Mouse (Mus musculus): ENCODE measurements around the gene Slc2a6. TPM values are rescaled to one million over a fixed set of nuclear protein-coding genes. Genes with fewer than 3 reads are reported as not detected.

Gene Slc2a6
- polyA plus RNA-seq (2012; rRNA removed): 0.12 and 0.17 TPM in 2 replicates
- 0.20 TPM in 1 of 2 replicates, not detected in the other for polyA plus RNA-seq (2014; fragmentation: Nextera tagmentation; extraction: Ambion mirVana)

DNA sequence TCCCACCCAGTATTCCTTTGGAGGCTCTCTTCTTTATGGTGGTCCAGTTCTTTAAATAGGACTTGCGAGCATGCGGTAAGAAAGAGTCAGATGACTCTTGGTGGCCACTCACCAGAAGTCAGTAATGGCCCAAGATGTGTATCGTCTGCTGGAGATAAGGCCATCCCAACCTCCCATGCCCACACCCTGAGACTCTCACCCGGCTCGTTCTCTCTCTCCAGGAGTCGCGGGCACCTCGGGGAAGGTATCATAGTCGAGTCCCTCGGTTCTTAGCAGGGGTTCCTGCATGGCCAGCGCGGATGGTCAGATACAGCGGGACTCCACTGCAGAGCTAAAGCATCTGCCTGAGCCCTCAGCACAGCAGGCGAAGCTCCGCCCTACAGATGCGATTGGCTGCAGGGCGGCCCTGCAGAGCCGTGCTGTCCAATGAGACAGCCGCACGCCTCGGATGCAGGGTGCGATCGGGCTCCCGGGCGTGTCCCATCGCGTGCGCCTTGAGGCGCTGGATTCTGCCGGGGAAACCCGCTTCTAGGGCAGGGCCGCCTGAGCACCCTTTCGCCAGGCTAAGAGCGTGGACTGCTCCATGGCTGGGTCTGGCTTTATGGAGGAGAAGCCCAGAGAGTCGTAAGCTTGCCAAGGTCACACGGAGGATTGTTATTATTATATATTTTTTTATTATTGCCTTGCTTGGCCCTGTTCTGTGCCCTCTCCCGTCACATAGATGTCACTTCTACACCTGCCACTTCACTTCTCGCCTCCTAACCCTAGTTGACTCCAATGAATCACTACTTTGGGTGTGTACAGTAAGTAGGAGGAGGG lies at the start of gene Slc2a6:
Slc2a6 (minus strand) TSS at position 381 of the 819 bp plus-strand sequence.
- no peak within 1 kb of the TSS for H3K4me3 ChIP-seq (ENCODE audit: insufficient read depth in 1 of 2, low read depth in 2 of 2, low read length in 2 of 2)

GRCm38 (mm10) chr2:27075485-27075884 lies 47.7 kb upstream of the Slc2a6 start:
- Histone ChIP-seq H3K4me2 (ENCODE audit: low read depth) (no peak overlapping the region), H3K9me3 (ENCODE audit: control insufficient read depth, low read length) (no peaks in the 10 kb centered on the region), H3K4me3 (ENCODE audit: insufficient read depth in 1 of 2, low read depth in 2 of 2, low read length in 2 of 2) (no peak overlapping the region), H3K36me3 (replicated peaks; ENCODE audit: control insufficient read depth, insufficient read depth, low read depth) (no peaks in the 10 kb centered on the region), H3K27me3 (ENCODE audit: control insufficient read depth, insufficient read depth, low read length) (peaks cover 4% of the 10 kb centered on the region), H3K4me1 (replicated peaks; ENCODE audit: control insufficient read depth in 2 of 2, insufficient read depth in 2 of 2, low read length in 1 of 2) (no peaks in the 10 kb centered on the region), H3K9ac (replicated peaks) (no peak overlapping the region), H3K27ac (no peak overlapping the region)
- no peak for TF ChIP-seq EP300 (IDR thresholded peaks at IDR 0.05; ENCODE audit: low read depth)
- TF ChIP-seq CTCF (IDR thresholded peaks at IDR 0.05; ENCODE audit: low read depth): peak; percentile 72
- ATAC-seq (ENCODE audit: insufficient read depth): no peak
- DNase-seq (ENCODE audit: low read depth in 3 of 3, low spot score in 3 of 3): peak in 1 of 3 experiments; percentile 7
- 47% methylated on average over 3 of the region's 3 CpGs for WGBS (ENCODE audit: insufficient replicate concordance)

More for the DNA sequence above, at the start of gene Slc2a6:
- TF ChIP-seq EP300 (IDR thresholded peaks at IDR 0.05; ENCODE audit: low read depth): no peak
- TF ChIP-seq CTCF (IDR thresholded peaks at IDR 0.05; ENCODE audit: low read depth): no peak
- Histone ChIP-seq H3K4me2 (ENCODE audit: low read depth) (peak within 1 kb of the TSS; percentile 8; the same call in 1 of the 2 replicates), H3K9me3 (ENCODE audit: control insufficient read depth, low read length) (no peaks in the 10 kb centered on the region), H3K27me3 (ENCODE audit: control insufficient read depth, insufficient read depth, low read length) (no peaks in the 10 kb centered on the region), H3K4me1 (replicated peaks; ENCODE audit: control insufficient read depth in 2 of 2, insufficient read depth in 2 of 2, low read length in 1 of 2) (0 out of 4 replicates have a peak, but pooled peaks cover 0 to 2% of the 10 kb centered on the region in 2 experiments), H3K36me3 (replicated peaks; ENCODE audit: control insufficient read depth, insufficient read depth, low read depth) (no peaks in the 10 kb centered on the region), H3K9ac (replicated peaks) (no peak within 1 kb of the TSS), H3K27ac (no peak within 1 kb of the TSS)
- peak; percentile 59 to 66 (median 59) for DNase-seq (ENCODE audit: low read depth in 3 of 3, low spot score in 3 of 3)
- peak; percentile 92 for ATAC-seq (ENCODE audit: insufficient read depth)
- WGBS (ENCODE audit: insufficient replicate concordance): 2% methylated on average over 38 of the region's 38 CpGs

- no peak for TF ChIP-seq EP300 (IDR thresholded peaks at IDR 0.05; ENCODE audit: low read depth)
- no peak for TF ChIP-seq CTCF (IDR thresholded peaks at IDR 0.05; ENCODE audit: low read depth)
- Histone ChIP-seq H3K36me3 (replicated peaks; ENCODE audit: control insufficient read depth, insufficient read depth, low read depth) (no peaks in the 10 kb centered on the region), H3K27me3 (ENCODE audit: control insufficient read depth, insufficient read depth, low read length) (peaks cover 4% of the 10 kb centered on the region), H3K4me3 (ENCODE audit: insufficient read depth in 1 of 2, low read depth in 2 of 2, low read length in 2 of 2) (no peak overlapping the region), H3K27ac (no peak overlapping the region), H3K9me3 (ENCODE audit: control insufficient read depth, low read length) (no peaks in the 10 kb centered on the region), H3K4me1 (replicated peaks; ENCODE audit: control insufficient read depth in 2 of 2, insufficient read depth in 2 of 2, low read length in 1 of 2) (no peaks in the 10 kb centered on the region), H3K4me2 (ENCODE audit: low read depth) (no peak overlapping the region), H3K9ac (replicated peaks) (no peak overlapping the region)
- 69% methylated on average over 4 of the region's 4 CpGs for WGBS (ENCODE audit: insufficient replicate concordance)
- ATAC-seq (ENCODE audit: insufficient read depth): no peak
- DNase-seq (ENCODE audit: low read depth in 3 of 3, low spot score in 3 of 3): no peak
These were observed 47.0 kb upstream of the Slc2a6 start for GRCm38 (mm10) chr2:27074804-27075203.

GRCm38 (mm10) chr2:27073407-27073806 lies 45.6 kb upstream of the Slc2a6 start:
- H3K9ac ChIP-seq (replicated peaks): no peak overlapping the region
- no peak for TF ChIP-seq EP300 (IDR thresholded peaks at IDR 0.05; ENCODE audit: low read depth)
- no peak for TF ChIP-seq CTCF (IDR thresholded peaks at IDR 0.05; ENCODE audit: low read depth)
- H3K36me3 ChIP-seq (replicated peaks; ENCODE audit: control insufficient read depth, insufficient read depth, low read depth): no peaks in the 10 kb centered on the region
- ATAC-seq (ENCODE audit: insufficient read depth) (no peak), DNase-seq (ENCODE audit: low read depth in 3 of 3, low spot score in 3 of 3) (no peak)
- no peak overlapping the region for H3K4me2 ChIP-seq (ENCODE audit: low read depth)
- no peak overlapping the region for H3K4me3 ChIP-seq (ENCODE audit: insufficient read depth in 1 of 2, low read depth in 2 of 2, low read length in 2 of 2)
- H3K27ac ChIP-seq: no peak overlapping the region
- no peaks in the 10 kb centered on the region for H3K9me3 ChIP-seq (ENCODE audit: control insufficient read depth, low read length)
- H3K4me1 ChIP-seq (replicated peaks; ENCODE audit: control insufficient read depth in 2 of 2, insufficient read depth in 2 of 2, low read length in 1 of 2): no peaks in the 10 kb centered on the region
- no peaks in the 10 kb centered on the region for H3K27me3 ChIP-seq (ENCODE audit: control insufficient read depth, insufficient read depth, low read length)
- WGBS (ENCODE audit: insufficient replicate concordance): 47% methylated on average over 4 of the region's 4 CpGs

DNA sequence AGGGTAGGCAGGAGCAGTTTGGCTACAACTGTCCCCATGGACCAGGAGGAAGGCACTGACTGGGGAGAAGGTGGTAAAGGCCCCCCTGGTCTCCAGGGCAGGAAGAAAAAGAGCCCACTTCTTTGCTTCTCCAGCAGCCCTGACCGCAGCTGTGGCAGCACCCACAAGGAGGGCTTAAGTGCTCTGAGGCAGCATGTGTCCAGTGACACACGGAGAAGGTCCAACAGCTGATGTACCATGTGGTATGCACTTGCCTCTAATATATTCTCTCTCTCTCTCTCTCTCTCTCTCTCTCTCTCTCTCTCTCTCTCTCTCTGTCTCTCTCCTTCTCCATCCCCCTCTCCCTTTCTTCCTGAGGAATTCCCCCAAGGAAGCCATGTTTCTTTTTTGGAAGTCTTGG lies 44.2 kb upstream of the Slc2a6 start, which contains the start of gene Mymk:
Mymk (minus strand) TSS at position 202 of the 400 bp plus-strand sequence.
- TF ChIP-seq CTCF (IDR thresholded peaks at IDR 0.05; ENCODE audit: low read depth) (no peak), EP300 (IDR thresholded peaks at IDR 0.05; ENCODE audit: low read depth) (no peak)
- Histone ChIP-seq H3K27me3 (ENCODE audit: control insufficient read depth, insufficient read depth, low read length) (no peaks in the 10 kb centered on the region), H3K4me3 (ENCODE audit: insufficient read depth in 1 of 2, low read depth in 2 of 2, low read length in 2 of 2) (no peak within 1 kb of the TSS), H3K4me2 (ENCODE audit: low read depth) (no peak within 1 kb of the TSS), H3K36me3 (replicated peaks; ENCODE audit: control insufficient read depth, insufficient read depth, low read depth) (no peaks in the 10 kb centered on the region), H3K4me1 (replicated peaks; ENCODE audit: control insufficient read depth in 2 of 2, insufficient read depth in 2 of 2, low read length in 1 of 2) (no peaks in the 10 kb centered on the region), H3K9me3 (ENCODE audit: control insufficient read depth, low read length) (no peaks in the 10 kb centered on the region), H3K27ac (no peak within 1 kb of the TSS), H3K9ac (replicated peaks) (no peak within 1 kb of the TSS)
- DNase-seq (ENCODE audit: low read depth in 3 of 3, low spot score in 3 of 3) (no peak), ATAC-seq (ENCODE audit: insufficient read depth) (no peak)
- WGBS (ENCODE audit: insufficient replicate concordance): 53% methylated on average over 2 of the region's 2 CpGs
